Mouse (Mus musculus) spleen, postnatal 14 days (tissue): ENCODE results near the gene 9830107B12Rik.
"Not testable (repeated sequence)": the region's sequence is repeated elsewhere in the genome, so short reads cannot be mapped to it uniquely, and the experiment has no call there.

ENCODE experiments used
- DNase-seq, 2 experiments: peaks; one replicate each; pipeline ENCODE4 v3.0.0; 2021 to 2022; ENCODE audit warnings: low spot score in 2 of 2

The 9830107B12Rik gene

GRCm38 (mm10) chr17:48146120-48146519, at the start of gene 9830107B12Rik:
TSS of gene 9830107B12Rik (minus strand) at chr17:48146268.
- no peak for DNase-seq

DNA sequence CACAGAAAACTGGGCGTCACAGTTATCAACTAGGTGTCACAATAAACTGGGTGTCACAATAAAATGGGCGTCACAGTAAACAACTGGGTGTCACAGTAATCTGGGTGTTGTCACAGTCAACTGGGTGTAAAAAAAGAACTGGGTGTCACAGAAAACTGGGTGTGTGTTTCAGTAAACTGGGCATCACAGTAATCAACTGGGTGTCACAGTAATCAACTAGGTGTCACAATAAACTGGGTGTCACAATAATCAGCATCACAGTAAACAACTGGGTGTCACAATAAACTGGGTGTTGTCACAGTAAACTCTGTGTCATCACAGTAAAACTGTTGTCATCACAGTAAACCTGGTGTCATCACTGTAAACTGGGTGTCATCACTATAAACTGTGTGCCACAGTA, 46.3 kb upstream of the 9830107B12Rik start:
- no peak for DNase-seq

DNA sequence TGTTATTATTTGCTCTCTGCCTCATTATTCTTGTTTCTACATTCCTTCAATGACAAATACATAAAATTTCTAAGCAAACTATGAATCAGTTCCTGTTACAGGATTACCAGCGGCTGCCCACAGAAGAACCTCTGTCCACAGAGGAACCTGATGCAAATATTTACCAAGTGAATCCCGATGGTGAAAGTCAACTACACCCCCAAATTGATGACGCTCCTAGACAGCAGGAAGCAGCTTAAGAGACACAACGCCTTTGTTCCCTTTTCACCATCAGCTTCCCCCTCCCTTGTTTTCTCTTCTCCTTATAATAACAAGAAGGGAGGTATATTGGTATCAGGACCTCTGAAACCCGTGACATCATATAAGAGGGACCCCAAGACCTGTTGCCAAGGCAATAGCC, 39.2 kb upstream of the 9830107B12Rik start:
- no peak for DNase-seq

DNA sequence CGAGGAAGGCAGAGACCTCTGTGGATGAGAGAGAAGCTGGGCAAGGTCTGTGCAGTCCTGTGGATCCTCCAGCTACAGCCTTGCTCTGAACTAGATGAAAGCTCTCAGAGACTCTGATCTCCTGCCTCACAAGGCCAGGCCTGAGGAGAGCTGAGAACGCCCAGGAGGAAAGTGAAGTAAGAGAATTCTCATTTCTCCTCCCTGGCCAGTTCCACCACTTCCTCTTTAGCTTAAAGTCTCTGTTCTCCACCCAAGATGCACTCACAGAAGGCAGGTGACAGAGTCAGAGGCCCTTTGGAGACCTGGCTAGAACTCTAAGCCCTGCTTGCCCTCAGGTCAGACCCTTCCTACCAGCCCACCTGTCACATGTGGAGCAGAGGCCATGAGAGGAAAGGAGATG, 21.0 kb upstream of the 9830107B12Rik start, which contains the start of gene A530064D06Rik:
A530064D06Rik (minus strand) TSS at position 173 of the 400 bp plus-strand sequence.
- DNase-seq, result not testable (repeated sequence)

DNA sequence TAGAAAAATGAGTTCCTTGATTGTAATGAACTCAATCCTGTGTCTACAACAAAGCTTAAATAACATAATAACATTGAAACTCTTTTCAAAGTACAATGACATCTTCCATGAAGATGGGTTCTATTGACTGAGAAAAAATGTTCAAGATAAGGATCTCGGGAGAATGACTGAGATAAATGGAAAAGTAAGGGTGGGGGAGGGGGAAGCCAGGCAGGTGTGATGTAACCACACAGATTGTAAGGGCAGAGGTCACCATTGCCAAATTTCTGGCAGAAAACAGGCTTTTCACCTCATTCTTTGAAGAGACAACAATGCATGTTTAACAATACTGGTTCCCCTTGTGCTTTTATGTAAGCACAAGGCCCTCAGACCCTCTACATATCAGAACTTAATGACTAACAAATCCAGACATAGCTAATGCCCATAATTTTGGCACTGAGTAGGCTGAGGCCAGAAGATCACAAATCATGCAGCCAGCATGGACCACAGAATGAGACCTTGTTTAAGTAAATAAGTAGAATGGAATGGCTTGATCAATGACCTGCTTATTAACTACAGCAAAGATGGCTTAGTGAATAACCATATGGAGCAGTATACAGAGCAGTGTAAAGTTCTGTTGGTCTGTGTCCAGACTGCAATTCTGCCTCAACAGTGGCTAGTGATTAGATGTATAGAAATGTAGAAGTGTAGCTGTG, 11.5 kb upstream of the 9830107B12Rik start:
- no peak for DNase-seq

GRCm38 (mm10) chr17:48132810-48133209, 13.3 kb downstream of the 9830107B12Rik start:
- no peak for DNase-seq

- no peak for DNase-seq
Observed at GRCm38 (mm10) chr17:48120456-48120855, 25.6 kb downstream of the 9830107B12Rik start.

DNA sequence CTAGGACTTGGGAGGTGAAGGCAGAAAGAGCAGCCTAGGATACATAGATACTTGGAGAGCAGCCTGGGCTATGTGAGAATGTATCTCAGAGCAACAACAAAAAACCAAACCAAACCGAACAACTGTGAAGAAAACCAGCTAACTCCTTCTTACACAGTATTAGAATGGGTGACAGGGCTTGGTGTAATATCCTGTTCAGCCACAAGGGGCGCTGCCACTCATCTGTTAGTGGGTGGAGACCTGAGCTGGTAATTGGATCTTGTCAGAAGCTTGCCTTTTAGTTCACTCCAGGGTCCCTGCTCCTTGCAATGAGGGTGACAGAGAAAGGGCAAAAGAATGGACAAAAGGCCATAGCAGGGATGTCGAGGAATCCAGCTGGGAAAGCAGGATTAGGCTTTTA, 26.4 kb downstream of the 9830107B12Rik start:
- peak; percentile 64 to 83 for DNase-seq

GRCm38 (mm10) chr17:48118570-48118969, 27.5 kb downstream of the 9830107B12Rik start:
- no peak for DNase-seq

GRCm38 (mm10) chr17:48110547-48111287, 35.4 kb downstream of the 9830107B12Rik start:
- no peak for DNase-seq

- DNase-seq, result no peak
Observed at GRCm38 (mm10) chr17:48108520-48108919, 37.5 kb downstream of the 9830107B12Rik start.

DNA sequence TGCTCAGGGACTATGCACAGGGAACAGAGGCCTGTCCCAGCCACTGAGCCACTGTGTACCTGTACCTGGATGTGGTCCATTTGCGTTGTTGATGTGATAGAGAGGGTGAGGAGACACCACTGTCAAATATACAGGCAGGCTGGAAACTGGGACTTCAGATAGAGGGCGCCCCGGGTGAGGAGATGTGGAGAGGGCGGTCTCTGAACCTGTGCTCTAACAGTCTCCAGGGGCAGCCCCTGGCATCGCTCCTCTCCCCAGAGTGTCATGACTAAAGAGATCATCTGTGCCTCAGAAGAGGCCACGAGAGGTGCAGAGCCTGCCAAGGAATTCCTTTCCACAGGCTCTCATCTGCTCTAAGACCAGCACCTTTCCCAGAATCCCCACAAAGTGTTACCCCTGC, 38.2 kb downstream of the 9830107B12Rik start:
- peak in 1 of 2 experiments; percentile 47 for DNase-seq

GRCm38 (mm10) chr17:48107333-48107732, 38.7 kb downstream of the 9830107B12Rik start:
- DNase-seq, result no peak

- peak; percentile 50 to 70 for DNase-seq
Observed at GRCm38 (mm10) chr17:48100441-48101417, 45.3 kb downstream of the 9830107B12Rik start.

DNA sequence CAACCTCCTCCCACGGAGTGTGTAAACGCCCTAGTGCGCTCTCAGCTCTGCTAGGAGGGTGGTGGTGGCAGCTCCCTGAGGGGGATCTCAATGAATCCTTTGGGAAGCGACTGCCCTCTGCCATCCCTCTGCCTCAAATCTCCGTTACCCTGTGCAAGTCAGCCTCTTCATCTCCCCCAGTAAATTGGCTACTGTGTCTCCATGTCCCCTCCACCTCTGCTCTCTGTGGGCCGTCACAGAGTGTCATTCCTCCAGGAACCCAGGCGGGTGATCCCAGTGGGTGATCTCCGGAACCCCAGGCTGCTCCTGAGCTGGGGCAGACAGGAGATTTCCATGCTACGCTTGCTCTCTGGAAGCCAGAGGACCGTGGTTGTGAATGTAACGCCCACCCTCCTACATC, 46.8 kb downstream of the 9830107B12Rik start:
- DNase-seq, result no peak

DNA sequence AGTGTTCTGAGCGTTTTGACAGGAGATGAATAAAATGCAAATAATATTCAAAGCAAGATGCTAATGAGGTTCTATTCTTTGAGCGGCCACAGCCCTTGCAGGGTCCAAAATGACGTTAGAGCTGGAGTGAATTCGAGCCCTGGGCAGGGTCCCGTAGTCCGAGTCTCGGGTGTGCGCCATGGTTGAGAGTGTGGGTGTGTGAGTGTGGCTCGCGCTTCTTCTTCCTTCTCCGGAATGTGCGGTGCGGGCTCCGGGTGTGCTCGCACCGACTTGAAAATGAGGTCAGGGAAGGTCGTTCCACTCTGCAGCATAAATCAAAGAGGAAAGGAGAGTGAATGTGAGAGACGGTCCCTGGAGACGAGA, 47.6 kb downstream of the 9830107B12Rik start:
- DNase-seq, result no peak

GRCm38 (mm10) chr17:48097743-48098527, 48.1 kb downstream of the 9830107B12Rik start:
- DNase-seq, result no peak

- DNase-seq, result peak in 1 of 2 experiments; percentile 40
Observed at GRCm38 (mm10) chr17:48097011-48097742, 48.9 kb downstream of the 9830107B12Rik start.

DNA sequence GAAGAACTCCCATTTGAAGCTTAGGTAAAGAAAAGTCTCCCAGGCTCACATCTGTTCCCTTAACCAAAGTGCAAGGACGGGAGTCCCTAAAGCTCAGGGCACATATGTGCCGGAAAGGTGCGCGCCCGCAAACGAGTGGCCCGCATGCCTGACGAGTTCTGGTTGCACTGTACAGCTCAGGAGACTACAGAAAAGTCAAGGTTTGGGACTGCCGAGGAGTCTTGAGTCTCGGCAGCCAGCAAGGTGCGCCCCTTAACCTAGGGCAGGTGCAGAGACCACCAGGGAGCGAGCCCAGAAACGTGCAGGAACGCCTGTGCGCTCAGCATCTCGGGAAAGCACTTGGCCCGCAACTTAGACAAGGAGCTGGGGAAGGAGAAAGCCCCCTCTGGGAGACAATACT, 49.7 kb downstream of the 9830107B12Rik start:
- no peak for DNase-seq

GRCm38 (mm10) chr17:48095718-48096121, 50.3 kb downstream of the 9830107B12Rik start:
- DNase-seq, result no peak
